Mouse (Mus musculus) olfactory bulb, adult 2 months (tissue): Measurements from ENCODE around the gene Hhipl2.

Experiments used
- CTCF ChIP-seq: fragments of 200-500 bp; IDR thresholded peaks from 2 replicates; pipeline ENCODE4 v1.5.1; 2012; ENCODE audit warnings: low read depth, mild to moderate bottlenecking, low read length, moderate library complexity; ENCODE audit not compliant: insufficient read depth
- POLR2A ChIP-seq: fragments of 200-500 bp; IDR thresholded peaks from 2 replicates; pipeline ENCODE4 v1.6.1; 2012; ENCODE audit warnings: mild to moderate bottlenecking, low read depth, low read length, moderate library complexity; ENCODE audit not compliant: insufficient read depth

DNA sequence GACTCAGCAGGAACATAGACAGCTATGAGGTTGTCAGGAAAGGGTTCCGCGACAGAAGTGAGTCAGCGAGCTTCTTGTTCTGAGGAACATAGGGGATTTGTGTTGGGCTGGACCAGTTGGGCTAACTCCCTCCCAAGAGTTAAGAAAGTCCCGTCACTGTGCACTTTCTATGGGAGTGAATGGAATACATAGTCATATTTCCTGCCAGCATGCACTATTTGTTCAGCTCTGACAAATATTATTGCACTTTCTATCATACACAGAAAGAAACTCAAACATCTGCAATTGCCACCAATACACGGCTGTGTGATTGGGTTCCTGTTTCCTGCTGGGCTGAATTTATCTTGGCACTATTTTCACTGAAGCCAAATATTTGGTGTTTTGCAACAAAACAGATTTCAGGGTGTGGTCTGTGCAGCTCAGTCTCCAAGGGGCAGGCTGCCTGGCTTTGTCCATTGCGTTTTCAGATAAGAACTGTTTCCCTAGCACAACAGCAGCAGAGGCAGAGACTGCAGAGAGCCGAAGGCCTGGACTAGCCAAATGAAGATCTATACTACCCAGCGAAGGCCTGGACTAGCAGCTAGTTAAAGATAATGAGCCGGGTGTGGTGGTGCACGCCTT lies 39.6 kb upstream of the Hhipl2 start:
- no peak for TF ChIP-seq CTCF
- TF ChIP-seq POLR2A, result no peak
